Mouse (Mus musculus): ENCODE measurements at regions not wholly inside any gene's neighbourhood (a gene's known extent, or its start where the extent isn't known, plus 50 kb on each side); places are given as distances from the start of the nearest gene placed in this dataset.
"Not testable (repeated sequence)": the region's sequence is repeated elsewhere in the genome, so short reads cannot be mapped to it uniquely, and the experiment has no call there.

GRCm38 (mm10) chr13:83744110-83744752, 240.4 kb downstream of the Mef2c start:
- no peak for DNase-seq

GRCm38 (mm10) chr13:83744981-83745555, 241.2 kb downstream of the Mef2c start:
- DNase-seq = no peak

GRCm38 (mm10) chr13:83745961-83746360, 242.1 kb downstream of the Mef2c start:
- no peak for DNase-seq

- no peak for DNase-seq
These were observed 243.8 kb downstream of the Mef2c start for GRCm38 (mm10) chr13:83747671-83748070.

- DNase-seq = no peak
These were observed 245.7 kb downstream of the Mef2c start for GRCm38 (mm10) chr13:83749376-83750150.

- DNase-seq = no peak
These were observed 246.6 kb downstream of the Mef2c start for GRCm38 (mm10) chr13:83750437-83750836.

DNA sequence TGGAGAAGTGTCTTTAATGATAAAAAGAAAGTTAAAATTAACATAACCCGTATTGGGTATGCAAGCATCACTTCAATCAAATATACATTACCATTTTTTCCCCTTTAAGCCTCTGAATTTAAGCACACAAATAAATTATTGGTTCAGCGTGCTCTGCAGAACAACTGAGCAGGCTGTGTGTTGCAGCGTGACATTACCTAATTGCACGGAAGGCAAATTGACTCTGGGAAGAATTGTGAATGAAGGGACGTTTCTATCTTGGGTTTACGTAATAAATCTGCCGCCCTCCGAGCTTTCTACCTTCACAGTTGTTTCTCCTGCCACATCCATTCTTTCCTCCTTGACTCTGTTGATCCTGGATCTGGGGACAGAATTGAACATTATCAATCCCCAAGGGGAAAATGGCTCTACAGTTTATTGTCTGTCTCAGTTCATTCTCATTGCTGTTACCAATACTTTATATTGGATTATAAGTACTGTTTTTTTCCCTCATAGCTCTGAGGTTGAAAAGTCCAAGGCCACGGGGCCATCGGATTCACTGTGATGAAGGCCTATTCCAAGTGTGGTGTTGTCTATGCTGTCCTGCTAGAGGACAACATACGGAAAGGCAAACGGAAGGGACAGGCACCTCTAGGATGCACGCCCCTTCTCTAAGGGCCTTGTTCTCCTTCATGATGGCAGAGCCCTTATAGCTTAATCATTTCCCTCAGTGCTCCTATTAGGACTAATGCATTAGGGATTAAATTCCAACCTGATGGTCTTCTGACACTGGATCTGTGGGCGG, 256.7 kb downstream of the Mef2c start:
- no peak for DNase-seq

DNA sequence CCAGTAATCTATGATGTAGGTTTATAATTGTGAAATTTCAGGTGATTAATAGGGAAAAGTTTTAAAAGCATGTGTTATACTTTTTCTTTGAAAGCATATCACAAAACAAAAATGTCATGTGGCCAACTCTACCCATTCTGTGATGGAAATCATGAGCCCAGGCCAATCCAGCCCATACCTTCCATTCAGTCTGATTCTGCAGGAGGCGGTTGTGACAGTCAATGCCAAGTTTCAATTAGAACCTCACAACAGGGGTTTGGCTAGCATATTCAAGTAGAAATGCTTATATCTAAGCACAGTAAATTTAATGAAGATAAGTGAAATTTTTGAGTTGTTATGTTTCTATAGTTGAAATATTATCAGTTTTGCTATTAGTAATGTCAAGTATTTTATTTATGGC, 258.6 kb downstream of the Mef2c start:
- no peak for DNase-seq

- DNase-seq = not testable (repeated sequence)
These were observed 259.5 kb downstream of the Mef2c start for GRCm38 (mm10) chr13:83763288-83763687.

GRCm38 (mm10) chr13:83785643-83786042, 281.8 kb downstream of the Mef2c start:
- no peak for DNase-seq

DNA sequence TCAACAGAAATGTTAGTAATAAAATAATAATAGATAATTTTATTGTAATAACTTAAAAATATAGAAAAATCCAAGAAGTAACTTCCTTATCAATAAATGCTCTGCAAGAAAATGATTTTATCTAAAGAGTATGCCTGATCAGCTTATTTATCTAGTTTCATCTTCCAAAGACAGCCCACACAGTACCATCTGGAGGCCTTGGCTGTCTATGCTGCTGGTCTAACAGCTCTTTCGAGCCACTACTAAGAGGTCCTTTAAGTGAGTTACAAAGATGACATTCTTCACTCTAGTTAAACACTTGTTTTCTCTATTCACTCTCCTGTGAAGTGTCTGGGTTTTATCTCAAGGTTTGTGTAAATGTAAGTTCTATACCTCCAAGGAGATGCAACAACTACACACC, 305.7 kb downstream of the Mef2c start:
- DNase-seq = no peak

GRCm38 (mm10) chr13:83820291-83820690, 316.5 kb downstream of the Mef2c start:
- no peak for DNase-seq

- DNase-seq = no peak
These were observed 316.9 kb downstream of the Mef2c start for GRCm38 (mm10) chr13:83820721-83821120.

GRCm38 (mm10) chr13:83824926-83825325, 321.1 kb downstream of the Mef2c start:
- no peak for DNase-seq

GRCm38 (mm10) chr13:83826841-83827463, 323.1 kb downstream of the Mef2c start:
- no peak for DNase-seq

- DNase-seq = no peak
These were observed 356.0 kb upstream of the Tmem161b start for GRCm38 (mm10) chr13:83865932-83866685.

GRCm38 (mm10) chr13:83867211-83867610, 354.9 kb upstream of the Tmem161b start:
- DNase-seq = no peak

DNA sequence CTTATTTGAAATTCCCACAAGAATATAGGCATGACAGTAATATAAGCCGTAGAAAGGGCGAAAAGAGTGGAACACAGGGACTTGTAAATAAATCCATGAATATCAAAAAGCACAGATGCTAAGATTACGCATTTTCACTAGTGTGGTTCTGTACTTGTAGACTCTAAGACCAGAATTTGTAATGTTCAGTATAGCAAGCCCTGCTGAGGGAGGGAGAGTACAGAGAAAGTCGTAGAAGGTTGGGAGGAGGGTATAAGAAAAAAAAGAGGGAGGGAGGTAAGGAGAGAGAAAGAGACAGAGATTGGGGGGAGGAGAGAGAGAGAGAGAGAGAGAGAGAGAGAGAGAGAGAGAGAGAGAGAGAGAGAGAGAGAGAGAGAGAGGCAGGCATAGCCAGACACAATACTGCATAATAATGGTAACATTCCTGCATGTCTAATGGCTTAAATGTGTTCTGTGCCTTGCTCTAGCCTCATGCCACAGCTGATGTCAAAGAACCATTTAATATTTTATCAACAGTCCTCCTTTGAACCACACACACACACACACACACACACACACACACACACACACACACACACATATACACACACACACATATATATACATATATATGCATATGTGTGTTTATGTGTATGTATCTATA, 354.1 kb upstream of the Tmem161b start:
- no peak for DNase-seq

DNA sequence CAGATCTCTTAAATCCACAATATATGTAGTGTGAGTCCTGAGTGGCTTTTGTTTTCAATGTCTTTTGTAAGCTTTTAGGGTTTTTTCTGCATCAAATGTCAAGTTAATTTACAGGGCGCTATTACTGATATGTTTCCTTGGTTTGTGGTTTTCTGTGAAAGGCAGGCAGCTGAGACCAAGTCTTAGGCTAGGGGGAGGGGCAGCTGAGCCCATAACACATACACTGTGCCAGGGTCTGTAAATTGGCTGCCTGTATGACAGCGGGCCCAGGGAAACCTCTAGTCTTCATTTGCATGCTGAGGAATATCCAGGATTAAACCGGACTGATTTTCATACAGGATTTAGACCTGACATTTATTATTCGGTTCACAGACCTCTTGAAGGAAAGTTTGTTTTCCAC, 353.2 kb upstream of the Tmem161b start:
- DNase-seq = no peak

DNA sequence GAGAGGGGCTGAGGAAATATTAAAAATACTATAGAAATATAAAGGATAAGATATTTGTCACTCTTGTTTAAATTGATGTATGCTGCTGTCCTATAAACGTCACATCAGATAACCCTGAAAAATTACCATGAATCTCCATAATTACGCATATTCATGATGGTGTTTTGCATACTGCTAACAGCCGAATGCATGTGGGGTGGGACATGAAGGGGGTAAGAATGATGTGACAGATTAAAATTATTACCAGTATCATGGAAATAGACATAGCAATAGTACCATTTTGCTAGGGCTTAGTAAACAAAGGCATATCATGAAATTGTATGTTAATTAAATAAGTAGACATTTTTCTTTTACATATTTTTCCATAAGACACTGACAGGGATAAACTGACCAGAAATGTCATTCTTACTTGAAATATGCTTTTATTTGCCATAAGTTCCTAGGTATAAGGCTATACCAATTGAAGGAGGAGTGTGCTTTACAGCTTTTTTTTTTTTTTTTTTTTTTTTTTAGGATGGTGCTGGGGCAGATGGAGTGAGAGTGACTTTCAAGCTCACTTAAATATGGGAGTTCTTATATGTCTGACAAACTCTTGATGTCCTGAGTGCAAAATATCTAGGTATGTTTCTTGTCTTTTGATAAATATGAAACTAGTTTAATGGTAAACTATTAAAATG, 349.8 kb upstream of the Tmem161b start:
- no peak for DNase-seq

- DNase-seq = no peak
These were observed 349.2 kb upstream of the Tmem161b start for GRCm38 (mm10) chr13:83872887-83873286.
